Mouse (Mus musculus) liver, embryonic 14.5 days (tissue): ENCODE data around the gene Mical3.

Experiments
- CTCF ChIP-seq: IDR thresholded peaks from 2 replicates; pipeline ENCODE4 v1.5.1; 2016; ENCODE audit warnings: antibody characterized with exemption, low read depth, control low read depth
- EP300 ChIP-seq: IDR thresholded peaks from 2 replicates; pipeline ENCODE4 v1.6.1; 2016; ENCODE audit warnings: antibody characterized with exemption, low read depth

DNA sequence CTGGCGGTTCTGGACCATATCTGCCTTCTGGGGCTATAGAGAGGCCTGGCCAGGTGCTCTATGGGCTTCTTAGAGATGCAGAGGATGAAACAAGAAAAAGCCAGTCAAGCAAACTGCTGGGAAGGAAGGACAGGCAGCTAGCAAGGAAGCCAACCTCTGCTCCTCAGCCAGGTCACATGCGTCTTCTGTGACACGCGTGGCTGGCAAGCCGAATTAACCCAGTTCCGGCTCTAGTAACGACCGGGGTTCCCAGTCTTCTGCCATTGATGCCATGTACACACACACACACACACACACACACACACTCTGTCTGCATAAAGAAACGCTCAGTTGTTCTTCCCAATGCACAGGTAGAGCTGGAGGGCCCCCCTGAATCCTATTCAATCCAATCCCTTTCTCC, 75.9 kb downstream of the Mical3 start:
- TF ChIP-seq CTCF: no peak
- no peak for TF ChIP-seq EP300
